Mouse (Mus musculus) cortical plate, adult 2 months (tissue): ENCODE results near the gene Ppm1a. TPM values are rescaled to one million over a fixed set of nuclear protein-coding genes. Genes with fewer than 3 reads are reported as not detected.
A peak's percentile ranks its signal among the peaks of the same experiment; 100 is the strongest.

Experiments
- H3K27ac ChIP-seq: fragments of 200-500 bp; 2 replicates; pipeline ENCODE4 v1.5.1; 2012; ENCODE audit warnings: low read length, control low read depth, inconsistent platforms; ENCODE audit not compliant: insufficient read depth
- H3K4me1 ChIP-seq: fragments of 200-500 bp; 2 replicates; pipeline ENCODE4 v1.6.1; 2011; ENCODE audit warnings: low read length; ENCODE audit not compliant: control insufficient read depth, insufficient read depth
- H3K4me3 ChIP-seq: fragments of 200-500 bp; 2 replicates; pipeline ENCODE4 v1.5.1; 2011; ENCODE audit warnings: mild to moderate bottlenecking, low read length, control low read depth; ENCODE audit not compliant: insufficient read depth
- CTCF ChIP-seq: fragments of 200-500 bp; IDR thresholded peaks from 2 replicates; pipeline ENCODE4 v1.5.1; 2011; ENCODE audit warnings: mild to moderate bottlenecking, control low read depth, low read length; ENCODE audit not compliant: insufficient read depth; ENCODE audit errors: extremely low read depth
- POLR2A ChIP-seq: fragments of 200-500 bp; IDR thresholded peaks from 2 replicates; pipeline ENCODE4 v1.6.1; 2011; ENCODE audit warnings: mild to moderate bottlenecking, low read length, control low read depth; ENCODE audit not compliant: insufficient read depth; ENCODE audit errors: extremely low read depth
- polyA plus RNA-seq: library from polyadenylated mRNA; depleted of rRNA; stranded (reverse); fragments of >200 nt; gene quantifications from 2 replicates; pipeline ENCODE4 v1.2.3, GENCODE M21; 2012

Ppm1a gene
- polyA plus RNA-seq, 1 experiment, result 187 TPM

GRCm38 (mm10) chr12:72811588-72811987 lies 54.3 kb downstream of the Ppm1a start:
- H3K4me3 ChIP-seq, result no peak overlapping the region

GRCm38 (mm10) chr12:72820940-72821431 lies 63.7 kb downstream of the Ppm1a start:
- Histone ChIP-seq H3K27ac (no peak overlapping the region), H3K4me1 (no peaks in the 10 kb centered on the region), H3K4me3 (peak overlapping the region; percentile 26)
- TF ChIP-seq POLR2A, result no peak
- no peak for TF ChIP-seq CTCF

More at GRCm38 (mm10) chr12:72811588-72811987, 54.3 kb downstream of the Ppm1a start:
- no peak overlapping the region for H3K27ac ChIP-seq
- TF ChIP-seq CTCF (no peak), POLR2A (no peak)
- no peaks in the 10 kb centered on the region for H3K4me1 ChIP-seq

- no peak overlapping the region for H3K27ac ChIP-seq
These were observed 64.3 kb downstream of the Ppm1a start for GRCm38 (mm10) chr12:72821589-72821988.

GRCm38 (mm10) chr12:72825656-72826055 lies 68.4 kb downstream of the Ppm1a start:
- TF ChIP-seq POLR2A, result no peak
- TF ChIP-seq CTCF, result no peak
- Histone ChIP-seq H3K4me1 (peaks cover 2% of the 10 kb centered on the region; the same call in 1 of the 2 replicates), H3K27ac (no peak overlapping the region), H3K4me3 (no peak overlapping the region)

More at GRCm38 (mm10) chr12:72821589-72821988, 64.3 kb downstream of the Ppm1a start:
- TF ChIP-seq CTCF, result no peak
- no peak for TF ChIP-seq POLR2A
- Histone ChIP-seq H3K4me1 (no peaks in the 10 kb centered on the region), H3K4me3 (peak overlapping the region; percentile 26; the same call in 1 of the 2 replicates)

- no peak overlapping the region for H3K27ac ChIP-seq
- no peak for TF ChIP-seq CTCF
- no peak for TF ChIP-seq POLR2A
- no peak overlapping the region for H3K4me3 ChIP-seq
- H3K4me1 ChIP-seq, result peaks cover 4% of the 10 kb centered on the region; the same call in 1 of the 2 replicates
These were observed 71.7 kb downstream of the Ppm1a start for GRCm38 (mm10) chr12:72828846-72829556.

GRCm38 (mm10) chr12:72829777-72830176 lies 72.5 kb downstream of the Ppm1a start:
- TF ChIP-seq CTCF (no peak), POLR2A (no peak)
- H3K4me3 ChIP-seq, result no peak overlapping the region
- no peak overlapping the region for H3K27ac ChIP-seq
- peaks cover 4% of the 10 kb centered on the region; the same call in 1 of the 2 replicates for H3K4me1 ChIP-seq

GRCm38 (mm10) chr12:72830317-72830716 lies 73.1 kb downstream of the Ppm1a start:
- Histone ChIP-seq H3K4me1 (peaks cover 4% of the 10 kb centered on the region; the same call in 1 of the 2 replicates), H3K27ac (peak overlapping the region; percentile 39; the same call in 1 of the 2 replicates), H3K4me3 (no peak overlapping the region)
- TF ChIP-seq POLR2A (no peak), CTCF (no peak)

- Histone ChIP-seq H3K27ac (peak overlapping the region; percentile 17; the same call in 1 of the 2 replicates), H3K4me1 (peaks cover 4% of the 10 kb centered on the region; the same call in 1 of the 2 replicates), H3K4me3 (peak overlapping the region; percentile 21)
- peak; percentile 35; the same call in 1 of the 2 replicates for TF ChIP-seq POLR2A
- no peak for TF ChIP-seq CTCF
These were observed 74.6 kb downstream of the Ppm1a start for GRCm38 (mm10) chr12:72831711-72832432.

GRCm38 (mm10) chr12:72834773-72835517 lies 77.7 kb downstream of the Ppm1a start:
- H3K4me1 ChIP-seq, result peaks cover 4% of the 10 kb centered on the region; the same call in 1 of the 2 replicates
- H3K4me3 ChIP-seq, result no peak overlapping the region
- TF ChIP-seq POLR2A (no peak), CTCF (peak; percentile 13; the same call in 1 of the 2 replicates)

More at GRCm38 (mm10) chr12:72834773-72835517, 77.7 kb downstream of the Ppm1a start:
- no peak overlapping the region for H3K27ac ChIP-seq
